Mouse (Mus musculus): ENCODE data around the gene Mettl24. TPM values are rescaled to one million over a fixed set of nuclear protein-coding genes. Genes with fewer than 3 reads are reported as not detected.
"Not testable (repeated sequence)": the region's sequence is repeated elsewhere in the genome, so short reads cannot be mapped to it uniquely, and the experiment has no call there.

Gene Mettl24
- polyA plus RNA-seq, 1 experiment: not detected

DNA sequence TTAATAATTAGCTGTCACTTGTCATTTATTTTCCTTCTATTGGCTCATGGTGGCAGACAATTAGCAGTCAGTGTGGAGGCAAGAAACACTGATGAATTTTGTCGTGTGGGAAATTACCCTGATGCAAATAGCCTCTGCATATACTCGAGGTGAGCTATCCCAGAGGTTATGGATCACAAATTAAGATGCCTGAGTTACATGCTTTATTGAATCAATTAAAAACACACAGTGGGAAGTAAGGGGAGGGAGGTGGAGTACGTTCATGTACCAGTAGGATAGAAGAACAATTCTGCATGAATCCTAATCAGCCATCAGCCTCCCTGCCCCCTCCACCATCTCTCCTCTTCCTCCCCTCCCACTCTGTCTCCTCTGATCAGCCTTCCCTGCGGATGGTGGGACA is 89.2 kb downstream of the Mettl24 start:
- TF ChIP-seq POLR2A (IDR thresholded peaks at IDR 0.05; ENCODE audit: borderline replicate concordance, control insufficient read depth, low read depth, low read length) (no peak), CTCF (IDR thresholded peaks at IDR 0.05; ENCODE audit: control insufficient read depth, insufficient read depth, low read length) (no peak)
- Histone ChIP-seq H3K27ac (ENCODE audit: control insufficient read depth, insufficient read depth, low read depth, low read length, poor library complexity) (no peak overlapping the region), H3K4me1 (ENCODE audit: control insufficient read depth, insufficient read depth, low read length) (no peaks in the 10 kb centered on the region), H3K4me3 (replicated peaks; ENCODE audit: control insufficient read depth, low read depth, low read length) (no peak overlapping the region)
- WGBS: 61% methylated on average over 4 of the region's 4 CpGs

DNA sequence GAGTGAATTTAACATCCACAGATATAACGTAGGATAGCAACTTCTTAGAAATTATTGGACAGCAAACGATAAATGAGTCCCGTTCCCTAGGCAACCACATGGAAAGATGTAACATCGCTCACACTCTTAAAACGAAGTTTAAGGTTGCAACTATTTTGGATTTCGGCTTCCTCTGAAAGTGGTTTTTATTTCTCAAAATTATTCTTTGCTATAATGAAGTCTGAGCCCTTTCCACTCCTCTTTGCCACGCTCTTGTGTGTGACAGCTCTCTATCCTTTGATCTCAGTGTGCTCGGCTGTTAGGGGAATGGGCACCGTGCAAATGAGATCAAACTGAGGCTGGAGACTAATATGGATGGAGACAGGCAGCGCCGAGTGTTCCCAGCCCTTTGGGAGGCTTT is 92.1 kb downstream of the Mettl24 start:
- Histone ChIP-seq H3K4me1 (ENCODE audit: control insufficient read depth, insufficient read depth, low read length) (no peaks in the 10 kb centered on the region), H3K4me3 (replicated peaks; ENCODE audit: control insufficient read depth, low read depth, low read length) (no peak overlapping the region), H3K27ac (ENCODE audit: control insufficient read depth, insufficient read depth, low read depth, low read length, poor library complexity) (no peak overlapping the region)
- TF ChIP-seq CTCF (IDR thresholded peaks at IDR 0.05; ENCODE audit: control insufficient read depth, insufficient read depth, low read length): no peak
- TF ChIP-seq POLR2A (IDR thresholded peaks at IDR 0.05; ENCODE audit: borderline replicate concordance, control insufficient read depth, low read depth, low read length): no peak
- WGBS: 79% methylated on average over 11 of the region's 11 CpGs

DNA sequence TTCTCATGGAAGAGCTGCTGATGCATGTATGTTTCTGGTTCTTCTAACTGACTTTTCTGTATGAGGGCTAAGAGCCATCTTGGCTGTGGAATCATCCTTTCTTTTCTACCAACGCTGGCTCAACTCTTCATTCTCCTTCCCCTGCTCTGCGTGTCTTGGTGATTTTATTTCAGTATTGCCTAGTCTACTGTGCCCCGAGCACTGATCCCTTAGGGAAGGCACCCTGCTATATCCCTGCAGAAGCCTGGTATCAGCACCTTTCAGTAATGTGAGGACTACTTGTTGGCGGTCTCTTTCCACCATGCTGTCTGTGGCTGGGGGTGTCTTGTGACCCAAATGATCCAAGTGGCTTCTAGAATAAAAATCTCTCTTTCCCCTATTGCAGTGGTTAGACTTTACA is 92.6 kb downstream of the Mettl24 start:
- no peak overlapping the region for H3K27ac ChIP-seq (ENCODE audit: control insufficient read depth, insufficient read depth, low read depth, low read length, poor library complexity)
- H3K4me1 ChIP-seq (ENCODE audit: control insufficient read depth, insufficient read depth, low read length): no peaks in the 10 kb centered on the region
- WGBS: 83% methylated on average over 4 of the region's 4 CpGs
- no peak for TF ChIP-seq CTCF (IDR thresholded peaks at IDR 0.05; ENCODE audit: control insufficient read depth, insufficient read depth, low read length)
- TF ChIP-seq POLR2A (IDR thresholded peaks at IDR 0.05; ENCODE audit: borderline replicate concordance, control insufficient read depth, low read depth, low read length): no peak
- H3K4me3 ChIP-seq (replicated peaks; ENCODE audit: control insufficient read depth, low read depth, low read length): no peak overlapping the region

DNA sequence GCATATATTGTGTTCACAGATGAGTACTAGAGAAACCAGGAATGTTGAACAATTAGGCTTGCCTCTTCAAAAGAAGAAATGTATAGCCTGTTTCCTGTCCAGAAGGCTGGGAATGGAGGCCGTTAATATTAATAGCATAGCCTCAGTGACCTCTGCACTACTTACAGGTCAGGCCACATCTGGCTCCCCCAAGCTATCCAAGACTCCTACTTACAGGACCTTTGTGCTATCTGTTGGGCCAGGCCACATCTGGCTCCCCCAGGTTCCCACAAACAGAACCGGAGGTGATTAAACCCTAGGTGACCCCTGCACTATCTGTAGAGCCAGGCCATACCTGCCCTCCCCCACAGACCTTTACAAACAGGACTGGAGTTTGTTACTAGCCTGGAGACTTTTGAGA is 94.1 kb downstream of the Mettl24 start:
- WGBS: 58% methylated on average over 2 of the region's 2 CpGs
- Histone ChIP-seq H3K27ac (ENCODE audit: control insufficient read depth, insufficient read depth, low read depth, low read length, poor library complexity) (no peak overlapping the region), H3K4me1 (ENCODE audit: control insufficient read depth, insufficient read depth, low read length) (no peaks in the 10 kb centered on the region), H3K4me3 (replicated peaks; ENCODE audit: control insufficient read depth, low read depth, low read length) (no peak overlapping the region)
- no peak for TF ChIP-seq POLR2A (IDR thresholded peaks at IDR 0.05; ENCODE audit: borderline replicate concordance, control insufficient read depth, low read depth, low read length)
- no peak for TF ChIP-seq CTCF (IDR thresholded peaks at IDR 0.05; ENCODE audit: control insufficient read depth, insufficient read depth, low read length)

DNA sequence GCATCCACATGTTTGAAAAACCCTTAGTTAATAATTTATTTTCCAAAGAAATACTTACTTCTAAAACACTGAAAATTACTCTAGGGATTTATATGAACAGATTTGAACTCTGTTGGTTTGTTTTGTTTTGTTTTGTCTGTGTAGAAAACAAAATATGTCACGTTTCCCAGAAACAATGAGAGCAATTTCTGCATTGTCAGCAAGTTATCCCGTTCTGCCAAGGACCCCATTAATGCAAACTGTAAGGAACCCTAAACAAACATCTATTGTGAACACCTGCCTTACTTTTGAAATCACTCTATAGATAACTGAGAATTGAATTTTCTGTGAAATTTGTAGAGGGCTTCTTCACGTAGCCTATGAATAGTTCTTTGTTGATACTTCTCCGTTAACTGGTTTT is 95.4 kb downstream of the Mettl24 start:
- TF ChIP-seq POLR2A (IDR thresholded peaks at IDR 0.05; ENCODE audit: borderline replicate concordance, control insufficient read depth, low read depth, low read length) (no peak), CTCF (IDR thresholded peaks at IDR 0.05; ENCODE audit: control insufficient read depth, insufficient read depth, low read length) (no peak)
- H3K4me3 ChIP-seq (replicated peaks; ENCODE audit: control insufficient read depth, low read depth, low read length): no peak overlapping the region
- no peak overlapping the region for H3K27ac ChIP-seq (ENCODE audit: control insufficient read depth, insufficient read depth, low read depth, low read length, poor library complexity)
- WGBS: 77% methylated on average over 4 of the region's 4 CpGs
- no peaks in the 10 kb centered on the region for H3K4me1 ChIP-seq (ENCODE audit: control insufficient read depth, insufficient read depth, low read length)

DNA sequence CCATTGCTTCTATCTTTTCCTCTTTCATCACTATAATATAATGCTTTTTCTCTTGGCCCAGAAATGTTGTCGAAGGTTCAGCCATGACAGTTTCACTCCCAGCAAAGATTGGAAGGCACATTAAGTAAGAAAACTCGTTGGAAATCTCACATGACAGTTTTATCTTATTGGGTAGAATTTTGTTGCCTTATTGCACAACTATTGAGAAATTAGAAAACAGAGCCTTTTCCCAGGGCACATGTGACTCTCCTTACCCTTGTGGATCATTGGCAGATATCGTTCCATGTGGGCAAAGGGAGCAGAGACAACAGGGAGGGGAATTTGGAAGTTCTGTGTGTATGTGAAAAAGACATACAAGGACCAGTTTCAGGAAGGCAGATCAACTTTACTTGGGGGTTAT is 107.3 kb downstream of the Mettl24 start:
- WGBS: 59% methylated on average over 3 of the region's 3 CpGs
- H3K27ac ChIP-seq (ENCODE audit: control insufficient read depth, insufficient read depth, low read depth, low read length, poor library complexity): no peak overlapping the region
- TF ChIP-seq CTCF (IDR thresholded peaks at IDR 0.05; ENCODE audit: control insufficient read depth, insufficient read depth, low read length) (no peak), POLR2A (IDR thresholded peaks at IDR 0.05; ENCODE audit: borderline replicate concordance, control insufficient read depth, low read depth, low read length) (no peak)
- no peaks in the 10 kb centered on the region for H3K4me1 ChIP-seq (ENCODE audit: control insufficient read depth, insufficient read depth, low read length)
- no peak overlapping the region for H3K4me3 ChIP-seq (replicated peaks; ENCODE audit: control insufficient read depth, low read depth, low read length)

DNA sequence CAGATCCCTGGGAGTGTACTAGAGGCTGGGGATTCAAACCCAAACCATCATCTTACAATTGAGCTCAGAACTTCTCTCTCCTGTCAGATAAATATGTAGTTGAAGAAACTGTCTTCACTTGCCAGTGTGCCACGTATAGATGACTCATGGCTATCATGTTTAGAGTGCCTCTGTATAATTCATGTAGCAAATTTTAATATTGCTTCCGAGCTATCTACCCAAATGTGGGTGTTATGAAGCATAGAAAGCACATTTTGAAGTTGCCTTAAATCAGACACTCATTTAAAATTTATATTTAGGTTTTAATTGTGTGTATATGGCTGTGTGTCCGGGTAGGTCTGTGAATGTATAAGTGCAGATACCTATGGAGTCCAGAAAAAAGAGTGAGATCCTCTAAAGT is 109.0 kb downstream of the Mettl24 start:
- no peak overlapping the region for H3K27ac ChIP-seq (ENCODE audit: control insufficient read depth, insufficient read depth, low read depth, low read length, poor library complexity)
- H3K4me3 ChIP-seq (replicated peaks; ENCODE audit: control insufficient read depth, low read depth, low read length): no peak overlapping the region
- TF ChIP-seq CTCF (IDR thresholded peaks at IDR 0.05; ENCODE audit: control insufficient read depth, insufficient read depth, low read length): no peak
- no peak for TF ChIP-seq POLR2A (IDR thresholded peaks at IDR 0.05; ENCODE audit: borderline replicate concordance, control insufficient read depth, low read depth, low read length)
- WGBS: 63% methylated on average over 3 of the region's 3 CpGs
- H3K4me1 ChIP-seq (ENCODE audit: control insufficient read depth, insufficient read depth, low read length): no peaks in the 10 kb centered on the region

DNA sequence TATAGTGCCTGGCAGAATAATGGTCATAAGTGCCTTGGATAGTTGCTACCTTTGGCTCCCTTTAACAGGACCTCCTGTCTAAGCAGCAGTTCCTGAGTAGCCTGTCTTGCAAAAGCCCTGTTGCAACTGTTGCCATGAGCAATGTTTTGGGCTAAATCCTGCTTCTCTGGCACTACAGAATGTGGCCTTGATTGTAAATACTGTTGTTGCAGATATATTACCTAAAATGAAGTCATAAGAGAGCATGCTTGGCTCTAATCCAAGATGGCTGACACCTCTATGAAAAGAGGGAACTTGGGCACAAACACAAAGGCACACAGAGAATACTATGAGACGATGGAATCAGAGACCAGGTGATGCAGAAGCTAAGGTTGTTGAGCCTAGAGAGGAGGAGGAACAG is 122.1 kb downstream of the Mettl24 start:
- H3K4me1 ChIP-seq (ENCODE audit: control insufficient read depth, insufficient read depth, low read length): no peaks in the 10 kb centered on the region
- 32% methylated on average over 1 of the region's 1 CpGs for WGBS
- H3K4me3 ChIP-seq (replicated peaks; ENCODE audit: control insufficient read depth, low read depth, low read length): no peak overlapping the region
- TF ChIP-seq CTCF (IDR thresholded peaks at IDR 0.05; ENCODE audit: control insufficient read depth, insufficient read depth, low read length) (no peak), POLR2A (IDR thresholded peaks at IDR 0.05; ENCODE audit: borderline replicate concordance, control insufficient read depth, low read depth, low read length) (no peak)
- no peak overlapping the region for H3K27ac ChIP-seq (ENCODE audit: control insufficient read depth, insufficient read depth, low read depth, low read length, poor library complexity)

DNA sequence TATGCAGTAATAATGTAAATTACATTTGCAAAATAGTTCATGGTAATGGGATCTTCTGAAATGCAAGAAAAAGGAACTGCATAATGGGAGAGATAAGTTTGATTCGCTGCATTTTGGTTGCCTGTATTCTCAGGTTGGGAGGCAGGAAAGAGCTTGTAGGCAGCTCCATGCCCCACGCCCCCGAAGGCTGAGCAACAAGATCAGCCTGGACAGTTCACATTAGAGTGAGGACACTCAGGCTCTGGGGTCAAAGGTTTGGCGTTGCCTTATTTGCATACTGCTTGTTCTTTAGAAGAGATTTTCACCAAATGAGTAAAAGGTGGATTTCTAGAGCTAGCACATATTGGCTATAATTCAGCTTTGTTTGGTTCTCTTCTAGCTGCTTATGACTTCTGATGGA is 123.1 kb downstream of the Mettl24 start:
- TF ChIP-seq CTCF (IDR thresholded peaks at IDR 0.05; ENCODE audit: control insufficient read depth, insufficient read depth, low read length) (no peak), POLR2A (IDR thresholded peaks at IDR 0.05; ENCODE audit: borderline replicate concordance, control insufficient read depth, low read depth, low read length) (no peak)
- H3K27ac ChIP-seq (ENCODE audit: control insufficient read depth, insufficient read depth, low read depth, low read length, poor library complexity): no peak overlapping the region
- no peak overlapping the region for H3K4me3 ChIP-seq (replicated peaks; ENCODE audit: control insufficient read depth, low read depth, low read length)
- no peaks in the 10 kb centered on the region for H3K4me1 ChIP-seq (ENCODE audit: control insufficient read depth, insufficient read depth, low read length)
- 82% methylated on average over 4 of the region's 4 CpGs for WGBS

DNA sequence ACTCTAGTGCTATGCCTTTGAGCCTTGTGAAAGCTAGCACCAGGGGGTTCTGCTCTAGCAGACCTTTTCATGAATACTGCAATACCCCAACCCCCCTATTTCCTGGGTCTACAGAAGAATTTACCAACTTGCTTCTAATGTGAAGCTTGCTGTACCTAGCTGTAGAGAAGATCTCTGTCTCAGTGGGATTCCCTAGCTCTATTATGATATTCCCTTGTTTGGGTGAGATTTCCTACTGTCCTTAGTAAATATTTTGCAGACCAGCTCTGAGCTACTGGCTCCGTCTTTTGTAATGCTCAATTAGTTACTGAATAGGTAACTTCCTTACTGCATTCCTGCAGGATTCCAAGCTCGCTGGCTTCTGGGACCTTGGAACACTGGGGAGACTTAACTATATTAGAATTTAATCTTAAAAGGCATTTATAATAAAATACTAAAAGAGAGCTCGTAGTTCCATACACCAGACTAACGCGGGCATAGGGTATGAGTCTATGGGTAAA is 126.4 kb downstream of the Mettl24 start:
- not testable (repeated sequence) for H3K4me3 ChIP-seq (replicated peaks; ENCODE audit: control insufficient read depth, low read depth, low read length)
- 72% methylated on average over 5 of the region's 5 CpGs for WGBS

More for the DNA sequence above, 126.4 kb downstream of the Mettl24 start:
- H3K4me1 ChIP-seq (ENCODE audit: control insufficient read depth, insufficient read depth, low read length); H3K27ac ChIP-seq (ENCODE audit: control insufficient read depth, insufficient read depth, low read depth, low read length, poor library complexity): not testable (repeated sequence)
